Mouse (Mus musculus): Measurements from ENCODE around the gene Fam227b.

DNA sequence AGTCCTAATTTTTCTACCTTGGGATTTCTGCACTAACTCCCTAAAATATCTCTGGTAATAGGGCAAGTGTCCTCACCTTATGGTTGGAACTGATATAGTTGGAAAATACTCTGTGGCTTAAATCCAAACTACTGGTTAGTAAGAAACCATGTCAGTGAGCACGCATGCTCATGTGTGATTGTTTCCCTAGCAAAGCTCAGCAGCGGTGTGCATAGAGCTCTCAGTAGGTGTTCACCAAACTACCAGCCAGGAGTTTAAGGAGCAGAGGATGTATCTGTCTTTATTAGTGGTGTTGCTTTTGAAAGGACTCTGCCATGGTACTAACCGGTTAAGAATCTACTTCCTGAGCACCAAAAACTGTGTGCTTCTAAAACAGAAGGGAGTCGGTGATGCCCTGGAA lies 115.7 kb downstream of the Fam227b start:
- no peak; the same call in 1 of the 2 replicates for TF ChIP-seq POLR2A (IDR thresholded peaks at IDR 0.05; ENCODE audit: low read depth, low read length)
- no peak for TF ChIP-seq CTCF (IDR thresholded peaks at IDR 0.05; ENCODE audit: borderline replicate concordance, insufficient read depth, low read length)

Measured in embryonic fibroblast, embryonic 13.5 days (primary cell).